Mouse (Mus musculus): ENCODE results near the gene Pbx3. TPM values are rescaled to one million over a fixed set of nuclear protein-coding genes. Genes with fewer than 3 reads are reported as not detected.
A peak's percentile ranks its signal among the peaks of the same experiment; 100 is the strongest.

Gene Pbx3
- polyA plus RNA-seq, 1 experiment from 2014 or later: 7.9 TPM

DNA sequence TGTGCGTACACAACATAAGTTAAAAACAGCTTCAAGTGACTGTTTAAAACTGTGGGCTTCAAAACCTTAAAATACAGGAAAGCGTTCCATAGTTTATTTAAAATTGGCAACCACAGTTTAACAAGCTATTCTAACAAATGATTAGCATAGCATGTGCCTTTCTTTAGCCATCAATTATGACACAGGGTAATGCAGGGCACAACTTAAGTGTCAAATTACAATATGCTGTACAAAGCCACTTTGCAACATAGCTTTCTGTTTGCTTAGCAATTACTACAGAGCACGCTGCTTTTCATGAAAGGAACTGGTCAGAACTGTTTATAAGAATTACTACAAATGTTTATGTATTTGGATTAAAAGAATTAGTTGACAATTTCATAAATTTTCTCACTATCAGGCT, 120.7 kb downstream of the Pbx3 start:
- no peak overlapping the region for H3K4me3 ChIP-seq (replicated peaks)
- no peaks in the 10 kb centered on the region for H3K27me3 ChIP-seq
- H3K4me2 ChIP-seq: no peak overlapping the region
- H3K27ac ChIP-seq: no peak overlapping the region
- no peak for ATAC-seq (ENCODE audit: low read depth)
- H3K9me3 ChIP-seq (replicated peaks): no peaks in the 10 kb centered on the region
- DNase-seq: no peak
- no peak overlapping the region for H3K9ac ChIP-seq
- no peaks in the 10 kb centered on the region for H3K36me3 ChIP-seq
- WGBS (ENCODE audit: insufficient replicate concordance): 79% methylated on average over 3 of the region's 3 CpGs
- peaks cover 8% of the 10 kb centered on the region; the same call in 1 of the 2 replicates for H3K4me1 ChIP-seq (replicated peaks)

DNA sequence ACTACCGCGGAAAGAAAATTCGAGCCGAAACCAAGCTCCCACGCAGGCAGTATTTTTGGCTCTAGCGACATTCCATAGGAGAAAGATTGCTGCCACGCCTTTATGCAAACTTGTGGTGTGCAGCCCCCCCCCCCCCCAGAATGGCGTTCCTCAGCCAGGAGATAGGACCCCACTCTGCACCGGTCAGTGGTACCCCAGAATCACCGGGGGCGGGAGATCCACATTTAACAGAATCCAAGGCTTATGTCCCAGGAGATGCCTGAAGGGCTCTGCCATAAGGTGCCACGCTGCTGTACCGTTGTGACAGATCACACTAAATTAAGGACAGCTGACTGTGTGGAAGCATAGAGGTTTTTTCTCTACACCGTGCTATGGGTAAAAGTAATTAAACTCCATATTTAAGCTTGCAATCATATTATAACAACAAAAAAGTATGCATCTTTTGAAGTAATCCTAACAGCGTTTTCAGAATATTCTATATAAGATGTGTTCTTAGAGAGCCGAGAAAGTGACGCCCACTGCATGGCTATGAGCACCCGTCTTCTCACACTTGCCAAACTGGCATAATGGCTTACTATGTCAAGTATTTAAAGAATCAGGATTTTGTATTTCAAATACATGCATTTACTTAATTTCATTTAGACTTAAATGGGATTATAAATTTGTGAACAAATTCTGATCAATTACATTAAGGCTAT, 122.8 kb downstream of the Pbx3 start:
- Histone ChIP-seq H3K4me1 (replicated peaks) (peaks cover 8% of the 10 kb centered on the region; the same call in 1 of the 2 replicates), H3K27me3 (no peaks in the 10 kb centered on the region), H3K36me3 (no peaks in the 10 kb centered on the region), H3K4me2 (peak overlapping the region; percentile 75), H3K27ac (no peak overlapping the region), H3K9me3 (replicated peaks) (no peaks in the 10 kb centered on the region), H3K9ac (peak overlapping the region; percentile 60), H3K4me3 (replicated peaks) (peak overlapping the region; percentile 57)
- DNase-seq (no peak), ATAC-seq (ENCODE audit: low read depth) (no peak)
- WGBS (ENCODE audit: insufficient replicate concordance): 8% methylated on average over 18 of the region's 18 CpGs

DNA sequence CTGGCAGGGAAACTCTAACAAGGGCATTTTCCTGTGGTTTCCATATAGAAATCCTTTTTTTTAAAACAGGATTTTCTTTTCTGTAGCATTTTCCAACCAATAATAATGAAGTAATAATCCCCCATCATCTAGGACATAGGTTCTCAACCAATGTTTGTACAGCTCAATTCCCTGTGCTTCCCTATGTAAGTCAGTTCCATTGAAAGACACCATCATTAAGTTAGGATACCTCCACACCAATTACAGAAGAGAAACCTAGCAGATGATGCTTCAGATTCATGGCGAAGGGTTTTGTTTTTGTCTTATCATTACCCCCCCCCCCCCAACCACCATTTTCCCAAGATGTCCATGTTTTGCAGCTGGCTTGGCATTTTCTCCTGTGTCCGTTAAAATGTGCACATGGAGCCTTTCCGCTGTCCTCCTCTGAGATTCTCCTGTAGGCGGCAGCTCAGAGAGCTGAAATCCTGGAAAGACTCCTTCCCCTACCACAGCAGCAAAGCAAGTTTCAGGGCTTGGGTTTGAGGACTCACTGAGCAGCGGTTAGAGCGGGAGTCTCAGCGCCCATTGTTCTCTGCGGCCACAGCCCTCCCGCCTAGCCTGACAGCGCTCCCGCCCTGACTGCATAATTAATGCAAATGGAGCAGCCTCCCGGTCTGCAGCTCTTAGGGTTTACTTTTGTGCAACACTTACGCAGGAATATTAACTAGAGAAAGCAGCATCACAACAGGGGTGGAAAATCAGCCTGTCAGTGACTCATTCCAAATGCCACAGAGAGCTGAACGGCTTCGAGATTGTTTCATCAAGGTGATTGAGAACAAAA, 123.6 kb downstream of the Pbx3 start:
- Histone ChIP-seq H3K4me3 (replicated peaks) (peak overlapping the region; percentile 57), H3K27me3 (no peaks in the 10 kb centered on the region), H3K9ac (peak overlapping the region; percentile 60), H3K9me3 (replicated peaks) (no peaks in the 10 kb centered on the region), H3K4me1 (replicated peaks) (peaks cover 8% of the 10 kb centered on the region; the same call in 1 of the 2 replicates), H3K4me2 (peak overlapping the region; percentile 75), H3K36me3 (no peaks in the 10 kb centered on the region), H3K27ac (no peak overlapping the region)
- DNase-seq: peak; percentile 20
- peak; percentile 69 for ATAC-seq (ENCODE audit: low read depth)
- 2% methylated on average over 15 of the region's 15 CpGs for WGBS (ENCODE audit: insufficient replicate concordance)

DNA sequence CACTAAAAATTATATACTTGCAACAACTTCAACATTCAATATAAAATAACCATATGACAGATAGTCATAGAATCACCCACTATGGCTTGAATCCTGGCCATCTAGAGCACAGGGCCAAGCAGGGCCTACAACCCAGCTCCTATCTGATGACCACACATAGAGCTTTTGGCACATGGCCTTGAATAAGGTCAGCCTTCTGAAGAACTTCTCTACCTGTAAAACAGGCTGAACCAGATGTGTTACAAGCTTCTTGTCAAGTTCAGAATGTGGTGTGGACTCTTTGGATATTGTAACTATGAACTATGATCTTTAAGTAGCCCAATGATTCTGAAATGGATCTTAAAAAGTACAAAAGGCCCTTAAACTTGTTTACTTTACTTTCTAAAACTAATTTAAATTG, 132.1 kb downstream of the Pbx3 start:
- no peak for DNase-seq
- Histone ChIP-seq H3K27me3 (no peaks in the 10 kb centered on the region), H3K9me3 (replicated peaks) (no peaks in the 10 kb centered on the region), H3K36me3 (no peaks in the 10 kb centered on the region), H3K4me1 (replicated peaks) (no peaks in the 10 kb centered on the region), H3K4me3 (replicated peaks) (no peak overlapping the region), H3K27ac (no peak overlapping the region), H3K4me2 (no peak overlapping the region), H3K9ac (no peak overlapping the region)
- no peak for ATAC-seq (ENCODE audit: low read depth)

DNA sequence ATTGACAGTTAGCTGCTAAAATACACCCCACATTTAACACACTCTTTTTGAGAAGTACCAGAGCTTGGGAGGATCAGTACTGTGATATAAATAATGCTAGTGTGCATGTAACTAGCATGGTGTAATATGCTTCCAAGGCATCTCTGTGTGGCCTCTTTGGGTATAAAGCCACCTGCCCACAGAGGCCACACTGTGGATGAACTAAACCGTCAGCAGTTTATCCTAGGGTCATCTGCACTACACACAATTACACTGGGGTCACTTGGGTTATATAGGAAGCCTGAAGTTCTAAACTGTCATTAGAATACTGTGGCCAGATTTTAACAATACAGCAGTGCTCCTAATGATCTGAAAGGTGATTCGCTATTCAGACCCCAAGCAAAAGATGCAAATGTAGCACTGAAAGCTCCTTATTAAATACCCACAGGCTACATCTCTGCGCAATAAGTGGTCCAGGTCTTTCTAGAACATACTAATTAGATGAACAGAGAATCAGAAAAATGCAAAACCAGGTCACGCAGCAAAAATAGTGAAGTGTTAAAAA, 133.6 kb downstream of the Pbx3 start:
- ATAC-seq (ENCODE audit: low read depth) (no peak), DNase-seq (no peak)
- no peaks in the 10 kb centered on the region for H3K36me3 ChIP-seq
- no peak overlapping the region for H3K9ac ChIP-seq
- H3K4me2 ChIP-seq: no peak overlapping the region
- H3K4me1 ChIP-seq (replicated peaks): peaks cover 4% of the 10 kb centered on the region; the same call in 1 of the 2 replicates
- H3K9me3 ChIP-seq (replicated peaks): no peaks in the 10 kb centered on the region
- H3K27me3 ChIP-seq: no peaks in the 10 kb centered on the region
- WGBS (ENCODE audit: insufficient replicate concordance): 76% methylated on average over 4 of the region's 4 CpGs
- no peak overlapping the region for H3K4me3 ChIP-seq (replicated peaks)
- H3K27ac ChIP-seq: no peak overlapping the region

DNA sequence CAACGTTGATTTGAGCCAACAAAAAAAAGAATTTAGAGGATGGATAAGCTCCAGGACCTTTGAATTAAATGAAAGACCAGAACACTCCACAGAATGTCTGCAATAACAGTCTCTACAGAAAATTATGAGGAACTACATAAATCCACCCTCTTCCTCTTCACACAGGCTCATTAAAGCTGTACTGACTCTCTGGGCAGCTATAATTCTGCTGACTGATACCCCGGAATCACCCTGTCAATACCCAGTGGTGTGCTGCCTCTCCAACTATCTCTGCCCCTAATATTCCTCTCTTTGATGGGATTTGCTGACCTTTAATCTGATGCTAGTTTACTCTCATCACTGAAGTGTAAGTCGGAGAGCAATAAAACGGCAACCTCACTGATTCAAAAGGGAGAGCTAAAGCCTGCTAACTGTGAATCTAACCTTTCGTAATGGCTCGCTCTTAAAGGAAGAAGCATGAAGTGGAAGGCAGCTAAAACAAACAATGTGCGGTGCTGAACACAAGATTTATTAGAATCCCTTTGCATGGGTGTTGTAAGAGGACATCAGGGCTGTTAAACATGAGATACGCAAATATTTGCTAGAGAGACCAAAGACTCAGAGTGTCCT, 137.4 kb downstream of the Pbx3 start:
- 61% methylated on average over 8 of the region's 8 CpGs for WGBS (ENCODE audit: insufficient replicate concordance)
- no peak for DNase-seq
- no peak overlapping the region for H3K4me2 ChIP-seq

DNA sequence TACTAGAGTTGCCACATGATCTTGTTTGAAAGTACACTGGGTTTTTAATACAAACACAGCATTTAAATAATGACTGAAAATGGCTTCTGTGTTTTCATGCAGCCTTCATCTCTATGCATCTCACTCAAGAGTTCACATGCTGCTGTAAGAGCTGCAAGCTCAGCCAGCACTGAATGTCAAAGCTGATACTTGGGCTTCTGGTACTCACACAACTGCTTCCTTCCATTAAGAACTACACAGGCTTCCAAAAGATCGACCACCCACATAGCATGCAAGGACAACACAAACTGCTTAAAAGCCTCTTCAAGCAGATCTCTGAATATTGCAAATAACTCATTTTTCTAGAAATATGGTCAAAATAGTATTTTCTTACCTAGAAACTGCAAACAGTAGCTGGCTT, 138.7 kb downstream of the Pbx3 start:
- H3K4me3 ChIP-seq (replicated peaks): no peak overlapping the region
- H3K9ac ChIP-seq: no peak overlapping the region
- peaks cover 9% of the 10 kb centered on the region for H3K4me1 ChIP-seq (replicated peaks)
- DNase-seq (no peak), ATAC-seq (ENCODE audit: low read depth) (no peak)
- no peak overlapping the region for H3K27ac ChIP-seq
- H3K4me2 ChIP-seq: no peak overlapping the region
- no peaks in the 10 kb centered on the region for H3K27me3 ChIP-seq
- WGBS (ENCODE audit: insufficient replicate concordance): 74% methylated on average over 1 of the region's 1 CpGs
- H3K9me3 ChIP-seq (replicated peaks): no peaks in the 10 kb centered on the region
- no peaks in the 10 kb centered on the region for H3K36me3 ChIP-seq

More for the DNA sequence above, 137.4 kb downstream of the Pbx3 start:
- peaks cover 9% of the 10 kb centered on the region for H3K4me1 ChIP-seq (replicated peaks)
- H3K9ac ChIP-seq: no peak overlapping the region
- H3K27ac ChIP-seq: no peak overlapping the region
- ATAC-seq (ENCODE audit: low read depth): no peak
- H3K27me3 ChIP-seq: no peaks in the 10 kb centered on the region
- no peaks in the 10 kb centered on the region for H3K36me3 ChIP-seq
- no peak overlapping the region for H3K4me3 ChIP-seq (replicated peaks)
- H3K9me3 ChIP-seq (replicated peaks): no peaks in the 10 kb centered on the region

DNA sequence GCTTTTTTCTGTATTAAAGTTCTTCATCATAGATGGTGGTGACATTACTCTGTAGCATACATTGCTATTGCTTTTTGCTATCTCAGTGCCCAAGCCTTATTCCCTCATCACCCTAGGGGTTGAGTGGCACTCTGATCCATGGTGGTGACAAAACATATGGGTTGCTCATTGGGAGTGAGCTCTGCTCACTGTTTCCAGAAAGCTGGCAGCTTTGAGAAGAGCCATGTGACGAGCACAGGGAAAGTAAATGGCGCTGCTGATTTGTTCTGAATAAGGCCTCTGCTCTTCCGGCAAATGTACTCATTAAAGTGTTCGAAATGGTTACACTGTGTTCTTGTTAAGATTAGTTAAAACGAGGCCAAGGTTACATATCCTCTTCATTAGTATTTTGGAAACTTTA, 139.7 kb downstream of the Pbx3 start:
- Histone ChIP-seq H3K27ac (no peak overlapping the region), H3K27me3 (no peaks in the 10 kb centered on the region), H3K4me1 (replicated peaks) (peaks cover 9% of the 10 kb centered on the region), H3K4me2 (no peak overlapping the region), H3K36me3 (no peaks in the 10 kb centered on the region), H3K9me3 (replicated peaks) (no peaks in the 10 kb centered on the region), H3K9ac (no peak overlapping the region), H3K4me3 (replicated peaks) (no peak overlapping the region)
- no peak for DNase-seq
- no peak for ATAC-seq (ENCODE audit: low read depth)
- 82% methylated on average over 5 of the region's 5 CpGs for WGBS (ENCODE audit: insufficient replicate concordance)

DNA sequence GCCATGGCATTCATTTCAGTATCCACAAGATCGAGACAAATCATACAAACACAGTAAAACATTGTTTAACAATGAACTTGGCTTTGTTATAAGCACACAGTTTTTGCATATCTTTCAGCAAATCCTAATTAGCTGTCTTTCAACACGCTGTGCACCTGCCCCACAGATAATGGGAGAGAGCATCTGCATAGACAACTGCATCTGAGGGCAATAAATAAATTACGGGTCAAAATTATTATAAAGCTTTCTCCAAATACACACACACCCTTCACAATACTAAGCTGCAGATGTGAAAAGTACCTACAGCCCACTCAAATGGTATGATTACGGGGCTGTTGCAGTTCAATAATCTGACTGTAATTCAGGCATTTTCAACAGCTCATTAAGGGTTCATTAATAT, 145.3 kb downstream of the Pbx3 start:
- Histone ChIP-seq H3K36me3 (0 out of 2 replicates have a peak, but pooled peaks cover 3% of the 10 kb centered on the region), H3K4me3 (replicated peaks) (no peak overlapping the region), H3K9ac (no peak overlapping the region), H3K4me1 (replicated peaks) (peaks cover 5% of the 10 kb centered on the region), H3K9me3 (replicated peaks) (no peaks in the 10 kb centered on the region), H3K4me2 (no peak overlapping the region), H3K27ac (no peak overlapping the region), H3K27me3 (no peaks in the 10 kb centered on the region)
- DNase-seq (no peak), ATAC-seq (ENCODE audit: low read depth) (no peak)
- WGBS (ENCODE audit: insufficient replicate concordance): 77% methylated on average over 4 of the region's 4 CpGs

DNA sequence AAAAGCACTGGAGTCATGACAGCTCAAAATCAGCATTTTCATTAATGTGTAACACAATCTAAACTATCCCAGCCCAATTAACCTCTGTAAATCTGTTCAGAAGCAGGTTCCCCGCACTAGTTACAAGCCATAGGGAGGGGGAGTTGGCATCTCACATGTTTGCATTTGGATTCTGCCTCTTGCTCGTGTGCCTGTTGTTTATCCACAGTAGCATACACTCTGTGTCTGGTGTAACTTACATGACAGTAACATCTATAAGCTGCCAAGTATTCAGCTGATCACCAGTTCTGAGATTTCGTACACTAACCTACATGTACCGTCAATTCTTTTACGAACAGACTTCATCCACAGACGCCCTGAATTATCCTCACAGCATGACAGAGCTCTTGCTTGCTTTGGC, 147.5 kb downstream of the Pbx3 start:
- H3K9me3 ChIP-seq (replicated peaks): no peaks in the 10 kb centered on the region
- ATAC-seq (ENCODE audit: low read depth) (no peak), DNase-seq (no peak)
- H3K4me3 ChIP-seq (replicated peaks): no peak overlapping the region
- 0 out of 2 replicates have a peak, but pooled peaks cover 3% of the 10 kb centered on the region for H3K36me3 ChIP-seq
- no peak overlapping the region for H3K9ac ChIP-seq
- 76% methylated on average over 6 of the region's 6 CpGs for WGBS (ENCODE audit: insufficient replicate concordance)
- no peak overlapping the region for H3K4me2 ChIP-seq
- no peaks in the 10 kb centered on the region for H3K27me3 ChIP-seq
- no peaks in the 10 kb centered on the region for H3K4me1 ChIP-seq (replicated peaks)
- H3K27ac ChIP-seq: no peak overlapping the region

DNA sequence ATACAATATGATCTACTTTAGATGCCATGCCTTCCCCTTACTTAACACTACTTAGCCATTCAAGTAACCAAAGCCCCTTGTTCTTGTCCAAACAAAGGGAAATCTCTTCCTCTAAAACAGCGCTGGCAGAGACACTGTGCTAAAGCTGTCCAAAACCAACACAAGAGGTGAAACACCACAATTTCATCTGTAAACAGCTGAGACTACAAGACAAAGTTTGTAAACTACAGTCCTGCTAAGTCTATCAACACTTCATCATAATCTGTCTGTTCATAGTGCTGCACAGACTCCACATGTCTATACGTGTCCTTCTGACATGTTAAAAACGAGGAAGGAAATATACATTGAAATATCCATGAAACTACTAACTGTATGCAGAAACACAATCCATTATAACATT, 151.5 kb downstream of the Pbx3 start:
- Histone ChIP-seq H3K36me3 (0 out of 2 replicates have a peak, but pooled peaks cover 3% of the 10 kb centered on the region), H3K4me1 (replicated peaks) (no peaks in the 10 kb centered on the region), H3K4me2 (no peak overlapping the region), H3K9me3 (replicated peaks) (no peaks in the 10 kb centered on the region), H3K27ac (no peak overlapping the region), H3K4me3 (replicated peaks) (no peak overlapping the region), H3K9ac (no peak overlapping the region), H3K27me3 (no peaks in the 10 kb centered on the region)
- ATAC-seq (ENCODE audit: low read depth): no peak
- DNase-seq: no peak
- WGBS (ENCODE audit: insufficient replicate concordance): 72% methylated on average over 3 of the region's 3 CpGs

All from liver, embryonic 13.5 days (tissue).